Mouse (Mus musculus) embryonic stem cell, embryonic (primary cell): Measurements from ENCODE around the gene Sppl2b.

Experiments used
- CTCF ChIA-PET, 4 experiments: fragments of 300-600 bp in 2 of 4; fragments of 350-600 bp in 2 of 4; sonication (Branson Sonifier 250); formaldehyde crosslinking; loops; one replicate each; lab custom pipeline; 2022; ENCODE audit warnings: inconsistent platforms in 2 of 4; lab: Charles Lee
- POLR2A ChIA-PET, 4 experiments: fragments of 300-600 bp in 2 of 4; fragments of 350-600 bp in 2 of 4; sonication (Branson Sonifier 250); formaldehyde crosslinking; loops; one replicate each; lab custom pipeline; 2022; ENCODE audit warnings: antibody characterized with exemption in 4 of 4, inconsistent platforms in 1 of 4; lab: Charles Lee

Gene Sppl2b

GRCm38 (mm10) chr10:80904709-80905108, 49.6 kb downstream of the Sppl2b start:
- ChIA-PET POLR2A (interaction anchor here in 3 of 4 experiments (0.6 to 5.8 kb wide), 27 partner anchors 8 to 271 kb away, joined by 3 to 64 read pairs (median 4); partner anchors contain the start of genes Gadd45b (in 2 of the 3), Ap3d1 (in 1 of the 3), Eef2 (in 1 of the 3) and Lmnb2 (in 1 of the 3)), CTCF (interaction anchor here in 2 of 4 experiments (0.7 to 1.6 kb wide), 5 partner anchors 13 to 179 kb away, joined by 3 to 6 read pairs (median 4); partner anchors contain the start of gene Lmnb2 (in 1 of the 2))

GRCm38 (mm10) chr10:80909375-80910162, 54.5 kb downstream of the Sppl2b start:
- CTCF ChIA-PET, result interaction anchor here in 1 of 4 experiments (0.6 kb wide), 2 partner anchors 107 to 534 kb away, joined by 3 to 4 read pairs; no protein-coding TSS in a partner anchor
- POLR2A ChIA-PET, result interaction anchor here in 2 of 4 experiments (1.0 to 1.9 kb wide), 4 partner anchors 8 to 20 kb away, joined by 3 to 7 read pairs (median 6); partner anchors contain the start of genes Gadd45b (in 2 of the 2) and Lmnb2 (in 1 of the 2)

- POLR2A ChIA-PET, result interaction anchor here in 1 of 4 experiments (1.3 kb wide), 1 partner anchor 26 kb away, joined by 4 read pairs; no protein-coding TSS in a partner anchor
- CTCF ChIA-PET, result no interaction called here
These were observed 56.3 kb downstream of the Sppl2b start for GRCm38 (mm10) chr10:80911354-80911753.

- POLR2A ChIA-PET, result interaction anchor here in 1 of 4 experiments (0.8 kb wide), 1 partner anchor 23 kb away, joined by 3 read pairs; no protein-coding TSS in a partner anchor
- CTCF ChIA-PET, result no interaction called here
These were observed 56.8 kb downstream of the Sppl2b start for GRCm38 (mm10) chr10:80911891-80912290.

- POLR2A ChIA-PET, result interaction anchor here in 2 of 4 experiments (1.0 to 24.6 kb wide), 6 partner anchors 9 to 86 kb away, joined by 3 to 1108 read pairs (median 4); partner anchors contain the start of gene Gadd45b (in 2 of the 2)
- CTCF ChIA-PET, result interaction anchor here in 2 of 4 experiments (0.6 to 0.7 kb wide), 4 partner anchors 19 to 390 kb away, joined by 3 to 9 read pairs (median 3); no protein-coding TSS in a partner anchor
These were observed 58.4 kb downstream of the Sppl2b start for GRCm38 (mm10) chr10:80913364-80914011.

- ChIA-PET CTCF (interaction anchor here in 1 of 4 experiments (1.7 kb wide), 1 partner anchor 33 kb away, joined by 5 read pairs; no protein-coding TSS in a partner anchor), POLR2A (interaction anchor here in 2 of 4 experiments (0.6 to 24.6 kb wide), 6 partner anchors 9 to 87 kb away, joined by 3 to 1108 read pairs (median 4); partner anchors contain the start of gene Gadd45b (in 2 of the 2))
These were observed 59.2 kb downstream of the Sppl2b start for GRCm38 (mm10) chr10:80914253-80914656.

- ChIA-PET CTCF (interaction anchor here in 1 of 4 experiments (1.7 kb wide), 1 partner anchor 34 kb away, joined by 5 read pairs; no protein-coding TSS in a partner anchor), POLR2A (interaction anchor here (0.5 to 24.6 kb wide), 8 partner anchors 8 to 60 kb away, joined by 3 to 1108 read pairs (median 8); partner anchors contain the start of gene Gadd45b (in 3 of the 4))
These were observed 60.2 kb downstream of the Sppl2b start for GRCm38 (mm10) chr10:80915260-80915659.

- ChIA-PET POLR2A (interaction anchor here in 3 of 4 experiments (0.6 to 24.6 kb wide), 8 partner anchors 9 to 34 kb away, joined by 3 to 1108 read pairs (median 8); partner anchors contain the start of gene Gadd45b (in 3 of the 3)), CTCF (interaction anchor here in 3 of 4 experiments (0.5 to 1.7 kb wide), 5 partner anchors 34 to 397 kb away, joined by 3 to 18 read pairs (median 5); no protein-coding TSS in a partner anchor)
These were observed 60.7 kb downstream of the Sppl2b start for GRCm38 (mm10) chr10:80915736-80916135.

- CTCF ChIA-PET, result interaction anchor here (0.5 to 2.5 kb wide), 29 partner anchors 9 to 362 kb away, joined by 3 to 18 read pairs (median 5); partner anchors contain the start of gene Gadd45b (in 1 of the 4)
- POLR2A ChIA-PET, result interaction anchor here (0.5 to 24.6 kb wide), 70 partner anchors 8 to 888 kb away, joined by 3 to 1108 read pairs (median 4); partner anchors contain the start of genes Timm13 (in 4 of the 4), Gadd45b (in 3 of the 4), Map2k2 (in 2 of the 4) and Eef2 (in 1 of the 4)
These were observed 62.3 kb downstream of the Sppl2b start for GRCm38 (mm10) chr10:80917336-80917778.

- ChIA-PET POLR2A (interaction anchor here (0.5 to 24.6 kb wide), 58 partner anchors 8 to 605 kb away, joined by 3 to 1108 read pairs (median 4); partner anchors contain the start of genes Timm13 (in 4 of the 4), Gadd45b (in 3 of the 4), Map2k2 (in 2 of the 4) and Eef2 (in 1 of the 4)), CTCF (interaction anchor here (0.5 to 2.5 kb wide), 24 partner anchors 9 to 171 kb away, joined by 3 to 15 read pairs (median 5); partner anchors contain the start of gene Gadd45b (in 1 of the 4))
These were observed 62.8 kb downstream of the Sppl2b start, which contains the start of gene Lmnb2 for GRCm38 (mm10) chr10:80917779-80918434. Gene Lmnb2, minus strand, starts transcription at chr10:80918245.
